Mouse (Mus musculus): Measurements from ENCODE around the gene Rbfox3.

Rbfox3 gene

GRCm38 (mm10) chr11:118614126-118614525 is 297.3 kb downstream of the Rbfox3 start:
- H3K36me3 ChIP-seq (ENCODE audit: control insufficient read depth, insufficient read depth, low read length, poor library complexity, severe bottlenecking), result no peaks in the 10 kb centered on the region
- DNase-seq (ENCODE audit: low read depth, low spot score), result no peak
- H3K27me3 ChIP-seq (ENCODE audit: control insufficient read depth, insufficient read depth, low read length, poor library complexity, severe bottlenecking), result no peaks in the 10 kb centered on the region

GRCm38 (mm10) chr11:118610128-118610527 is 301.3 kb downstream of the Rbfox3 start:
- DNase-seq (ENCODE audit: low read depth, low spot score), result no peak
- no peaks in the 10 kb centered on the region for H3K36me3 ChIP-seq (ENCODE audit: control insufficient read depth, insufficient read depth, low read length, poor library complexity, severe bottlenecking)
- H3K27me3 ChIP-seq (ENCODE audit: control insufficient read depth, insufficient read depth, low read length, poor library complexity, severe bottlenecking), result no peaks in the 10 kb centered on the region

GRCm38 (mm10) chr11:118609236-118610000 is 302.0 kb downstream of the Rbfox3 start:
- Histone ChIP-seq H3K27me3 (ENCODE audit: control insufficient read depth, insufficient read depth, low read length, poor library complexity, severe bottlenecking) (no peaks in the 10 kb centered on the region), H3K36me3 (ENCODE audit: control insufficient read depth, insufficient read depth, low read length, poor library complexity, severe bottlenecking) (no peaks in the 10 kb centered on the region)
- DNase-seq (ENCODE audit: low read depth, low spot score), result no peak

GRCm38 (mm10) chr11:118607927-118608326 is 303.5 kb downstream of the Rbfox3 start:
- no peaks in the 10 kb centered on the region for H3K27me3 ChIP-seq (ENCODE audit: control insufficient read depth, insufficient read depth, low read length, poor library complexity, severe bottlenecking)
- no peaks in the 10 kb centered on the region for H3K36me3 ChIP-seq (ENCODE audit: control insufficient read depth, insufficient read depth, low read length, poor library complexity, severe bottlenecking)
- no peak for DNase-seq (ENCODE audit: low read depth, low spot score)

- DNase-seq (ENCODE audit: low read depth, low spot score), result no peak
- Histone ChIP-seq H3K27me3 (ENCODE audit: control insufficient read depth, insufficient read depth, low read length, poor library complexity, severe bottlenecking) (no peaks in the 10 kb centered on the region), H3K36me3 (ENCODE audit: control insufficient read depth, insufficient read depth, low read length, poor library complexity, severe bottlenecking) (no peaks in the 10 kb centered on the region)
Observed at GRCm38 (mm10) chr11:118605570-118605969, 305.8 kb downstream of the Rbfox3 start.

- Histone ChIP-seq H3K36me3 (ENCODE audit: control insufficient read depth, insufficient read depth, low read length, poor library complexity, severe bottlenecking) (no peaks in the 10 kb centered on the region), H3K27me3 (ENCODE audit: control insufficient read depth, insufficient read depth, low read length, poor library complexity, severe bottlenecking) (no peaks in the 10 kb centered on the region)
- no peak for DNase-seq (ENCODE audit: low read depth, low spot score)
Observed at GRCm38 (mm10) chr11:118604206-118604605, 307.2 kb downstream of the Rbfox3 start.

- Histone ChIP-seq H3K36me3 (ENCODE audit: control insufficient read depth, insufficient read depth, low read length, poor library complexity, severe bottlenecking) (no peaks in the 10 kb centered on the region), H3K27me3 (ENCODE audit: control insufficient read depth, insufficient read depth, low read length, poor library complexity, severe bottlenecking) (no peaks in the 10 kb centered on the region)
- DNase-seq (ENCODE audit: low read depth, low spot score), result peak; percentile 21
Observed at GRCm38 (mm10) chr11:118603126-118603525, 308.3 kb downstream of the Rbfox3 start.

- Histone ChIP-seq H3K27me3 (ENCODE audit: control insufficient read depth, insufficient read depth, low read length, poor library complexity, severe bottlenecking) (no peaks in the 10 kb centered on the region), H3K36me3 (ENCODE audit: control insufficient read depth, insufficient read depth, low read length, poor library complexity, severe bottlenecking) (no peaks in the 10 kb centered on the region)
- DNase-seq (ENCODE audit: low read depth, low spot score), result no peak
Observed at GRCm38 (mm10) chr11:118601484-118601883, 309.9 kb downstream of the Rbfox3 start.

- no peak for DNase-seq (ENCODE audit: low read depth, low spot score)
- Histone ChIP-seq H3K27me3 (ENCODE audit: control insufficient read depth, insufficient read depth, low read length, poor library complexity, severe bottlenecking) (no peaks in the 10 kb centered on the region), H3K36me3 (ENCODE audit: control insufficient read depth, insufficient read depth, low read length, poor library complexity, severe bottlenecking) (no peaks in the 10 kb centered on the region)
Observed at GRCm38 (mm10) chr11:118600168-118600567, 311.2 kb downstream of the Rbfox3 start.

- Histone ChIP-seq H3K27me3 (ENCODE audit: control insufficient read depth, insufficient read depth, low read length, poor library complexity, severe bottlenecking) (no peaks in the 10 kb centered on the region), H3K36me3 (ENCODE audit: control insufficient read depth, insufficient read depth, low read length, poor library complexity, severe bottlenecking) (no peaks in the 10 kb centered on the region)
- DNase-seq (ENCODE audit: low read depth, low spot score), result no peak
Observed at GRCm38 (mm10) chr11:118598726-118599125, 312.7 kb downstream of the Rbfox3 start.

GRCm38 (mm10) chr11:118584826-118585225 is 326.6 kb downstream of the Rbfox3 start:
- Histone ChIP-seq H3K27me3 (ENCODE audit: control insufficient read depth, insufficient read depth, low read length, poor library complexity, severe bottlenecking) (no peaks in the 10 kb centered on the region), H3K36me3 (ENCODE audit: control insufficient read depth, insufficient read depth, low read length, poor library complexity, severe bottlenecking) (no peaks in the 10 kb centered on the region)
- DNase-seq (ENCODE audit: low read depth, low spot score), result peak; percentile 72

GRCm38 (mm10) chr11:118583989-118584388 is 327.4 kb downstream of the Rbfox3 start:
- DNase-seq (ENCODE audit: low read depth, low spot score), result no peak
- no peaks in the 10 kb centered on the region for H3K27me3 ChIP-seq (ENCODE audit: control insufficient read depth, insufficient read depth, low read length, poor library complexity, severe bottlenecking)
- H3K36me3 ChIP-seq (ENCODE audit: control insufficient read depth, insufficient read depth, low read length, poor library complexity, severe bottlenecking), result no peaks in the 10 kb centered on the region

GRCm38 (mm10) chr11:118583573-118583972 is 327.8 kb downstream of the Rbfox3 start:
- DNase-seq (ENCODE audit: low read depth, low spot score), result no peak
- Histone ChIP-seq H3K27me3 (ENCODE audit: control insufficient read depth, insufficient read depth, low read length, poor library complexity, severe bottlenecking) (no peaks in the 10 kb centered on the region), H3K36me3 (ENCODE audit: control insufficient read depth, insufficient read depth, low read length, poor library complexity, severe bottlenecking) (no peaks in the 10 kb centered on the region)

GRCm38 (mm10) chr11:118581019-118581418 is 330.4 kb downstream of the Rbfox3 start:
- Histone ChIP-seq H3K36me3 (ENCODE audit: control insufficient read depth, insufficient read depth, low read length, poor library complexity, severe bottlenecking) (no peaks in the 10 kb centered on the region), H3K27me3 (ENCODE audit: control insufficient read depth, insufficient read depth, low read length, poor library complexity, severe bottlenecking) (no peaks in the 10 kb centered on the region)
- DNase-seq (ENCODE audit: low read depth, low spot score), result no peak

GRCm38 (mm10) chr11:118579622-118580021 is 331.8 kb downstream of the Rbfox3 start:
- no peak for DNase-seq (ENCODE audit: low read depth, low spot score)
- Histone ChIP-seq H3K27me3 (ENCODE audit: control insufficient read depth, insufficient read depth, low read length, poor library complexity, severe bottlenecking) (no peaks in the 10 kb centered on the region), H3K36me3 (ENCODE audit: control insufficient read depth, insufficient read depth, low read length, poor library complexity, severe bottlenecking) (no peaks in the 10 kb centered on the region)

- DNase-seq (ENCODE audit: low read depth, low spot score), result no peak
- no peaks in the 10 kb centered on the region for H3K36me3 ChIP-seq (ENCODE audit: control insufficient read depth, insufficient read depth, low read length, poor library complexity, severe bottlenecking)
- no peaks in the 10 kb centered on the region for H3K27me3 ChIP-seq (ENCODE audit: control insufficient read depth, insufficient read depth, low read length, poor library complexity, severe bottlenecking)
Observed at GRCm38 (mm10) chr11:118577271-118577670, 334.1 kb downstream of the Rbfox3 start.

Data from splenic B cell, adult 2 months (primary cell).